Mouse (Mus musculus) right cerebral cortex, postnatal 10 days (tissue): ENCODE data around the gene Gm49368.
"Not testable (repeated sequence)": the region's sequence is repeated elsewhere in the genome, so short reads cannot be mapped to it uniquely, and the experiment has no call there.

Source experiments
- DNase-seq, 2 experiments: peaks; one replicate each; pipeline ENCODE4 v3.0.0; 2021; ENCODE audit warnings: low spot score in 2 of 2

Gm49368 gene

DNA sequence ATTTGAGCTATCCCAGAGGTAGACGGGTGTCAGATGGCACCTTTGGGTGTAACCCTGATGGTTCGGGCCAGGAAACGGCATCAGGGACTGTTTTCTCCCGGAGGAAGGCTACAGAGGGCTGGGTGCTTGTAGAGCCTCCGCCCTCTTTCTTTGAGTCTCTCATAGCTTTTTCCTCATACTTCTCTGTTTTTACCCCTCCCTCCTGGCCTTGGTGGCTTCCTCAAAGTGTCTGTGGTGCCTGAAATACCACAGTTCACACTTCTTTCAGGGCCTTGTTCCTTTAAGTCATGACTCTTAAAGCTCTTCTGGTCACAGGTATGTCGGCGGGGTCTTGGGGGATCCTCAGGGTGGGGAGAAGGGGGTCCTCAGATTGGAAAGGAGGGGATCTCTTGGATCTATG is at the start of gene Gm49368, which contains the start of gene Itgam:
TSS of gene Gm49368 (plus strand) at position 228 of the 400 bp plus-strand sequence.
TSS of gene Itgam (plus strand) at position 185 of the 400 bp plus-strand sequence.
- DNase-seq: no peak

DNA sequence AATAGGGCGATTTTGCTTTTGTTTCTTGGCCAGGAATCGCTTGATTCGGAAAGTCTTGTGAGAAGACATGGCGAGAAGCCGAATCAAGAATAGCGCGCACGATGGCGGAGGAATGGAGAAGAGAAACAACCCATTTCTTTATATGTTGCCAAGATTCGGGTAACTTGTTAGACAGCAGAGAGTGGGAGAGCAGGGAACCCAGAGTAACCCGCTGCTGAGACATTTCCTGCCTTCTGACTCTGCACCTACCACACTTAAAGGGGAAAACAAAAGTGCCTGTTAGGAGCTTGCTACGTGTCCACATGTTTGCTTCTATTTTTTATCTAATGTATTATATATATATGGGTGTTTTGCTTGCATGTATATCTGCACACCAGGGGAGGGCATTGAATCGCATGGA is 49.4 kb upstream of the Gm49368 start:
- DNase-seq: no peak

GRCm38 (mm10) chr7:128016134-128016533 is 46.3 kb upstream of the Gm49368 start:
- not testable (repeated sequence) for DNase-seq

DNA sequence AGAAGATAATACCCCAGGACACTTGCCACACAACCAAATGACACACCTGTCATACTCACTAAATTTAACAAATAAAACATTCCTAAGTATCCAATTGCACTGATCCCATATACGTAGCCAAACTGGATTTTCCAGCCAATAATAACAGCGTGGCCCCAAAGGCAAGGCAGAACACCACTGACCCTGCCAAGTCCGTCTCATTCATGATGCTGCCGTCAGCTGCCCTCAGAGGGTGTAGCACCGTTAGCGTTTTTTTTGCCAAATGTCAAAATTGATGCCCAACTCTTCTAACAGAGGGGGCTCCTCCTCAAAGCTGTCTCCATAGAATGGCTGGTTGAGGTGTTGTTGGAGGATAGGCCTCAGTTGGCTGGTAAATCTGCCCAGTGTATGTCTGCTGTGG is 45.8 kb upstream of the Gm49368 start:
- no peak for DNase-seq

- no peak for DNase-seq
Observed at GRCm38 (mm10) chr7:128018275-128018674, 44.2 kb upstream of the Gm49368 start.

DNA sequence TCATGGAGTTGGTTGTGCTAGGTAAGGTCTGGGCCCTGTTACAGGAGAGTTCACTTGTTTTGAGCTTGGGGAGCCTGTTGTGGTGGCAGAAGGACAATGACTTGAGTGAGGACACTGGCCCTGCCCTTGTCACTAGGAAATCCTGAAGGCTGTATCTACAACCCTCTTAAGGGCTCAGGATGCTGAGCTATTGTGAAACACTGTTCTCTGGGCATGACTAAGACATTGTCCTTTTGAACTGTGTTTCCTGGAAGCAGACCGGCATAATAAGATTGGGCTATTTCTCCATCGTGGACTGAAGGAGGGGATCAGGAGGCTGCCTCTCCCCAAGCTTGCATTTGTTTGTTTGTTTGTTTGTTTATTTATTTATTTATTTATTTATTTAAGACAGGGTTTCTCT is 43.3 kb upstream of the Gm49368 start:
- no peak for DNase-seq

DNA sequence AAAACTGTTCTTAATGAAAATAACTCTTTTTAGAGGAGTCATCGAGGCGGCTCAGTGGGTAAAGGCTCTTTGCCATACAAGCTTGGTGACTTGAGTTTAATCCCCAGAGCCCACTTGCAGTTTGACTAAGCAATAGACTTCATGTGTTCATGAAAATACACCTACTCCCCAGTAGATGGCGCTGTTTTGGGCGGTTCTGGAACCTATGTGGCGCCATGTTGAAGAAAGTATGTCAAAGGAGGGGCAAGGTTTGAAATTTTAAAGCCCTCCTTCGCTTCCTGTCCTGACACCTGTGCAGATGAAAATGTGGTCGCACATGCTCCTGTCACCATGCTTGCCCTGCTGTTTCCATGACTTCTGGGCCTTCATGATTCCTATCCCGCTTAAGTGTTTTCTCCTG is 39.5 kb upstream of the Gm49368 start:
- DNase-seq: no peak

DNA sequence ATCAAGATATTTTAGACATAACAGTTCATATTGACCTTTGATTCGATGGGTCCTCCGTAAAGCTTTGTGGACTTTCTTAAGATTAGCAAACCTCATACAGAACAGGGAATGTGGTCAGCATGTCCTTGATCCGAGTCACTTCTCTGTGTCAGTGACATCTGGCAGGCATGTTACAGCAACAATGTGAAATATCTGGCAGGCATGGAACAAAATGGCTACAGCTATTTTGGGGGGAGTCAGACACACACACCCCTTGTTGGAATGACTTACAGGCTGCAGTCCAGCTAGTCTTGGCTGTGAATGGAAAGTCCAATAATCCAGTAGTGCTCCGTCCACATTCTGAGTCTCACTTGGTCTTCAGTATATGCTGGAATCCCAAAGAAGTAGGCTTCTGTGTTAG is 38.9 kb upstream of the Gm49368 start:
- DNase-seq: no peak

DNA sequence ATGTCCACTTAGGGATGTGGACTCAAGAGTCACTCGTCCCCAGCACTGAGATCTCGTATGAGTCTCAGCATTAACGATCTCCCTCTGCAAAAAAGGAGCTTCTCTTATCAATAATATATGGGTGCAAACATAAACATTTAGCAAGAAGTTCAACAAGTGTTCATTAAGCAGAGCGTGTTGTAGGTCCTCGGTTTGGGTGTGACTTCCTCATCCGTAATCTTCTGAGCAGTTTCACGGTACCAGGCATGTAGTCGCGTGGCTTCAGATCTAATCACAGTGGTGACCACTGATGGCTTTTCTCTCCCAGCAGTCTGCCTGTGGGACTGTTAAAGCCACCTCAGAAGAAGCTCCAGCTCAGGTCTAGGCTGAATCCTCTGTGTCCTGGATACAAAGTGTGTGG is 38.1 kb upstream of the Gm49368 start:
- no peak for DNase-seq

DNA sequence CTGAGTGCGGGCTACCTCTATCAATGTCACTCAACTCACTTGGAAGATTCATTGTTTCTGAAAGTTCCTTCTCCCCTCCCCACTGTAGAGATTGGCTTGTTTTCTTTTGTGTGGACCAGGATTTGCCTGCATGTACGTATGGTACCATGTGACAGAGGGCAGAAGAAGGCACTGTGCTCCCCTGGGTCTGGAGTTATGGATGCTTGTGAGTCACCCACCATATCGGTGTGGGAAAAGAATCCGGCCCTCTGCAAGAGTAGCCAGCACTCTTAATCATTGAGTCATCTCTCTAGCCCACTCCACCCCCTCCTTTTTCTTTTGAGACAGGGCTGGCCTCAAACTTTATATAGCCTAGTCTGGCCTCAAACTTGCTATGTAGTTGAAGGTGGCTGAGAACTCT is 37.6 kb upstream of the Gm49368 start:
- no peak for DNase-seq

- no peak for DNase-seq
Observed at GRCm38 (mm10) chr7:128025381-128025780, 37.1 kb upstream of the Gm49368 start.

- DNase-seq: peak in 1 of 2 experiments; percentile 57
Observed at GRCm38 (mm10) chr7:128031403-128031976, 31.0 kb upstream of the Gm49368 start.

DNA sequence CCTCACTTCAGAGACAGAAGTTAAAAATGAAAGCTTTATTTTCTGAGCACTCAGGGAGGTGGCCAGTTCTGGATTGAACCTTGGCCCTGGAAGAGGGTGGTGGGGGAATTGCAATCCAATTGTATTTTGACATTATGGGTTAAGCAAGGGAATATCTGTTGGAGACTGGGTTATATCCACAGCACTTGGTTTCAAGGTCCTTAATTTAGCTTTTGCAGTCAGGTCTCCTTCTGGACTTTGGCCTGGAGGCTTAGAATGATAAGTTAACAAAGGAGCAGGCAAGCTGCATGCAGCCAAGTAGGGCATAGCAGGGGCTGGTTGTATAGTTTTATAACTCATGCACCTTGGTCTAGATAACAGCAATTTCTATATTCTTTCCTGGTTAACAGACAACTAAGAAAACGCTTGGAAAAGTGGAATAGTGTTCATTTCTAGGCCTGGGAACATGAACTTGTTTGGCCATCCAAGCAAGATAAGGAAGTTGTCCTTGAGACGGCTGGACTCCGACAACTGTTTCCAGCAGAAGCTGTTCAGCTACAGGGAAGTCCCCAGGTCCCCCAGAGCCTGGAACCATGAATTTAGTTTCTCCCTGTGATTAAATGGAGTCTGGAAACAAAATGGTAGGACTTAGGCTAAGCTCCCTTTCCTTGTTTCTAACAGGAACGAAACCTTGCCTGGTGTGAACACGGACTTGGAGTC is 30.0 kb upstream of the Gm49368 start:
- DNase-seq: no peak

DNA sequence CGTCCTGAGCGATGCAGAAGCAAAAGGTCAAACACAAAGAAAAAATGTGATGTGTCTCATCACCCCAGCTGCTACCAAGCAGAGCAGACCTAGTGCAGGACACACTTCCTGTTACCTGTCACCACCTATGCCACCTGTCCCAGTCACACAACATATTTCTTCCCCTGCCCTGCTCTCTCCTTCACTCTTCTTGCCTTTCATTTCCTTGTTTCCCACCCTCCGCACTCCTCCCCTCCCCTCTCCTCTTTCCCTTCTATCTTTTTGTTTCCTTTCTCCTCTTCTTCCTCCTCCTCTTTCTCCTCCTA is 29.5 kb upstream of the Gm49368 start:
- no peak for DNase-seq

- no peak for DNase-seq
Observed at GRCm38 (mm10) chr7:128033616-128034015, 28.9 kb upstream of the Gm49368 start.

DNA sequence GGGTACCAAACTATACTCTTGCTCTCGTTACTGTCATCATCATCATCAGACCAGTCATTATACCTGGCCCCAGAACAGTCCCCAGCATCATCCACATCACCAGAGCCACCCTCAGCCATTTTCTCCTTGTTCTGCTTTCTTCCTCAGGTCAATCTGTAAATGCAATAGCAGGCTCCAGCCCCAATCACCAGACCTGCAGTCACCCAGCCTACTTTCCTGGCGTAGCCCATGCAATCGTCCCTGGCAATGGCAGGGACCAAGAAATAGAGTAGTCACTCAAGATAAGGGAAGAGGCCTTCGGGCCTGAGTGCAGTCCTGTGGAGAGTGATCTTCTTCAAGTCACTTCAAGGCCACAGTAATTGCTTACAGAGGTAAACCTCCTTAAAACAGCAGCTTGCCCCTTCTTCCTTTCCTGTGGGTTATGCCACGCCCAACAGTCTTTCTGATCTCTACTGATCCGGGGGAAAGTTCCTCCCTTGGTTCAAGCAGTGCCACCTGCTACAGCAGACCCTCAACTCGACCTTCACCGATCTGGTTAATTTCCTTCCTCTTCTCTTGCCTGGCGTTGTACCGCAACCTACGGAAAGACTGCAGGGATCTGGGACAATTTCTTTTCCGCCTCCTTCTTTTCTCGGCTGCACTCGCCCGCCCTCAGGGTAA is 20.2 kb upstream of the Gm49368 start:
- DNase-seq: not testable (repeated sequence)

DNA sequence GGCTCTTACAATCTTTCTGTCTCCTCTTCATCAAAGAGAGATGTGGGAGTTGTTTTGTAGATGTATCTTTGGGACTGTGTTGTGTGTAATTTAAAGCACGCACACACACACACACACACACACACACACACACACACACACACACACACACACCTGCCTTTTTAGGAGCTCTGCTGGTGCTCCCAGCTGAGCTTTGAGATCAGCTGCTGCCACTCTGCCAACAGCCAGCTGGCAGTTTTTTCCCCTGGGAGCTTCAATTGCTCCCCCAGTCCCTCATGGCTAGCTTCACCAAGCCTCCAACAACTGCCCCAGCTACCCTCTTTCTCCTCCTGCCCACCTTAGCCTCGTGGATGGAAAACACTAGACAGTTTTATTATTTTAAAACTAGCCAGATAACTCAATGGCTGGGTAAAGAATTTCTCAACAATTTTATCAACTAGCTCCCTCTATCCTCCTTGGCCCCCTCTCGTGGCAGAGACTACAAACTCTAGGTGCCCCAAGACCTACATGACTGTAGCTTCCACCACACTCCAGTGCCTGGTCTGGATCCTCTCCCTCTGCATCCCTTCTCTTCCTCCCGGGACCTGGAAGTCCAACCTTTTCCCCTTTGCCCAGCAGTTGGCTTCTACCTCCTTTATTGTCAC is 18.2 kb upstream of the Gm49368 start:
- DNase-seq: no peak

DNA sequence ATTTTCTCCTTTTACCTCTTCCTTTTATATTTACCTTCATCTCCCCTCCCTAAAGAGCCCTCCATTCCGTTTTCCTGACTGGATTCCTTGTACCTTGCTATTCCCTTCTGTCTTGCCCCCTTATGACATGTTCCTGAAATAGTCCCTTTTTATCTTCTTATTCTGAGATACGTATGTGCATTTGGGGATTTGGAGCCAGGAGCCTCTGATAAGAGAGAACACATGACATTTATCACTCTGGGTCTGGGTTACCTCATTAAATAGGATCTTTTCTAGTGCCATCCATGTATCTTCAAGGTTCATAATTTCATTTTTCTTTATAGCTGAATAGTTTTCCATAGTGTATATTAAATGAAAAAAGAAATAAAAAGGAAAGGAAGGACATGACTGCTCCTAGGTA is 16.8 kb upstream of the Gm49368 start:
- DNase-seq: no peak

DNA sequence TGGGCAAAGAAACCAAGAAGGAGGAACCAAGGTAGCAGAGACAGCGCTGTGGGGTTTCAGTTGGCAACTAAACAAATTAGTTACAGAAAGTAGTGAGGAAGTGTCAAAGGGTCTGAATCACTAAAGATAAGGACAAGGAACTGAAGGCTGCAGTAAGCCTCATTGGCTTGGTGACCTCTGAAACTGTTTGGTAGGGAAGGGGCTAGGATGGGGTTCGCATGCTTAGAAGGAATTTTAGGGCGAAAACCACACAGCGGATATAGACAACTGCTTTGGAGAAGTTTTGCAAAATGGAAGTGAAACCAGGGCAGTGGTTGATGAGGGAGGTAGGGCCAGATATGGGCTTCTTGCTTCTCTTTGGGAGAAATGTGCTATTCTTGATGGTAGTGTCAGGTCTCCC is 13.7 kb upstream of the Gm49368 start:
- DNase-seq: no peak

DNA sequence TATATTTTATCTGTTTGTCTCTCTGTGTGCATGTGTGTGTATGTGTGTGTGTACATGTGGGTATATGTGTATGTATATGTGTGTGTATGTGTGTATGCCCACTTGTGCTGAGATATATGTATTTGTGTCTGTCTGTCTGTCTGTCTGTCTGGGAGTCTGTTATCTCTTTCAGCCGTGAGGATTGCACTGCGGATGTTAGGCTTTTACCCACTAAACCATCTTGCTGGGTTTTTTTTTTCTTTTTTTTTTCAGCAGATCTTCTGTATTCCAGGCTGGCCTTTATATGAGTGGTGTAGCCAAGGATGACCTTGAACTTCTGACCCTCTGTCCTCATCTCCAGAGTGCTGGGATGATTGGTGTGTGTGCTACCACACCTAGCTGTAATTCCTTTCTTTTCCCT is 13.2 kb upstream of the Gm49368 start:
- DNase-seq: no peak

DNA sequence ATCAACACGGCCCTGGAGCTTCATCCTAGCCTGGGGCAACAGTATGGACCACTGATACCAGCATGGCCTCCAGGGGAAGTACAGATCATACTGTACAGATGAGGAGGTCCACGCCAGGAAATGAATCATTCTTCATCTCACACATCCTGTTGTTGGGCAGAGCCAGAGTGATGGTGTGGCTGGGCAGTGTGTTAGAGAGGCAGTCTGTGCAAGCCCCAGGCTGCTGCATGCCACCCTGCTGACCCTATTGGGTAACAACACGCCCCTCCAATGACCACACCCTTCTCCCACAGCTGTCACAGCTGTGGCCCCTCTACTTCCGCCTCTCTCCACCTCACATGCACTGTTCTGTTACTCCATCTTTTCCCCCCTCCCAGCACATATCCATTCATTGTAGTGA is 11.7 kb upstream of the Gm49368 start:
- no peak for DNase-seq

DNA sequence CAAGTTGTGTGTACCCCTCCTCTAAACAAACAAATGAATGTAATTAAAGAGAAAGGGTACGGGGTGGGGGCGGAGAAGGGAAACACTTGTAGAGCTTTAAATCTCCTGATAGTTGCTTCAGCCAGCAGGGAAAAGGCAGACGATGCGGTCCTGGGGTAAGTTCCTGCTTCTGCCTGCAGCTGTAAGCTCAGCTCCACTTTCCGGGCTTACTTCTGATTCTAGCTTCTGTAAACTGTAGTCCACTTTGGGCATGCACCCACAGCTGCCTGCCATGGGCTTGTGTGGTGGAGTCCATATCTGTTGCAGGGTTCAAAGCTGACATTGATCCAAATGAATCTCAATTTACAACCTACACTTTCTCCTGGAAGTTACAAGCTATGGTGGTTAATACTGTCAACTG is 9.4 kb upstream of the Gm49368 start:
- DNase-seq: peak in 1 of 2 experiments; percentile 27

- no peak for DNase-seq
Observed at GRCm38 (mm10) chr7:128056917-128057444, 5.5 kb upstream of the Gm49368 start.
